Mouse (Mus musculus): ENCODE measurements at regions not wholly inside any gene's neighbourhood (a gene's known extent, or its start where the extent isn't known, plus 50 kb on each side); places are given as distances from the start of the nearest gene placed in this dataset.
"Not testable (repeated sequence)": the region's sequence is repeated elsewhere in the genome, so short reads cannot be mapped to it uniquely, and the experiment has no call there.

- DNase-seq = no peak
These were observed 181.8 kb downstream of the Nova1 start for GRCm38 (mm10) chr12:46636888-46637287.

- DNase-seq = peak; percentile 65
These were observed 183.5 kb downstream of the Nova1 start for GRCm38 (mm10) chr12:46635125-46635772.

- no peak for DNase-seq
These were observed 184.0 kb downstream of the Nova1 start for GRCm38 (mm10) chr12:46634771-46635124.

- DNase-seq = not testable (repeated sequence)
These were observed 186.3 kb downstream of the Nova1 start for GRCm38 (mm10) chr12:46632384-46632783.

- DNase-seq = no peak
These were observed 191.4 kb downstream of the Nova1 start for GRCm38 (mm10) chr12:46627320-46627719.

GRCm38 (mm10) chr12:46611439-46611838 lies 207.3 kb downstream of the Nova1 start:
- DNase-seq = no peak

- peak; percentile 23 for DNase-seq
These were observed 209.0 kb downstream of the Nova1 start for GRCm38 (mm10) chr12:46609580-46610311.

- DNase-seq = no peak
These were observed 210.3 kb downstream of the Nova1 start for GRCm38 (mm10) chr12:46608290-46608910.

GRCm38 (mm10) chr12:46597200-46597599 lies 221.5 kb downstream of the Nova1 start:
- DNase-seq = no peak

GRCm38 (mm10) chr12:46568665-46569064 lies 250.1 kb downstream of the Nova1 start:
- no peak for DNase-seq

GRCm38 (mm10) chr12:46566324-46566723 lies 252.4 kb downstream of the Nova1 start:
- no peak for DNase-seq

GRCm38 (mm10) chr12:46520942-46521341 lies 297.8 kb downstream of the Nova1 start:
- DNase-seq = no peak

- DNase-seq = no peak
These were observed 310.9 kb downstream of the Nova1 start for GRCm38 (mm10) chr12:46507829-46508228.

- no peak for DNase-seq
These were observed 326.3 kb downstream of the Nova1 start for GRCm38 (mm10) chr12:46492465-46492864.

- no peak for DNase-seq
These were observed 367.8 kb downstream of the Nova1 start for GRCm38 (mm10) chr12:46450888-46451287.

GRCm38 (mm10) chr12:46444644-46445313 lies 373.9 kb downstream of the Nova1 start:
- DNase-seq = no peak

GRCm38 (mm10) chr12:46419591-46419990 lies 399.1 kb downstream of the Nova1 start:
- DNase-seq = no peak

- no peak for DNase-seq
These were observed 399.7 kb downstream of the Nova1 start for GRCm38 (mm10) chr12:46418990-46419389.

- DNase-seq = peak; percentile 11
These were observed 401.8 kb downstream of the Nova1 start for GRCm38 (mm10) chr12:46416765-46417404.

- no peak for DNase-seq
These were observed 402.5 kb downstream of the Nova1 start for GRCm38 (mm10) chr12:46416250-46416649.

GRCm38 (mm10) chr12:46405674-46406073 lies 413.1 kb downstream of the Nova1 start:
- DNase-seq = no peak

GRCm38 (mm10) chr12:46399653-46399975 lies 419.1 kb downstream of the Nova1 start:
- DNase-seq = no peak
